Mouse (Mus musculus): ENCODE results near the gene Filip1l. TPM values are rescaled to one million over a fixed set of nuclear protein-coding genes. Genes with fewer than 3 reads are reported as not detected.

The Filip1l gene
- polyA plus RNA-seq, 1 experiment: 3.2 TPM

DNA sequence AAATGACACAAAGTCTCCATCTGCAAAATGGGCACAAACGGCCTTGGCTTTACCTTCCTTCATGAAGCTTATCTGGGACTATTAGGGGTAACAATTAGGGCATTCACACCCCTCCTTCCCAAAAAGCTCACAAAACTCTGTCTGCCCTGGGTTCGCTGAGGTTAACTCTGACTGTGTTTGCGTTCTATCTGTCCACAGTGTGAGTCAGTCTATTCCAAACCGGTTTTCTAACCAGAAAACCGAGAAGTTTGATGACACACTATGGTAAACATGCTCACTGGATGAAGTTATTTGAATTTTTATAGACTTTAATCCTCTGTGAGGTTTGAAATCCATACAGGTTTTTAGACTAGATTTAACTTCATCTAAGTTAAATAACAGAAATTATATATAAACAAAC lies 172.2 kb downstream of the Filip1l start:
- Histone ChIP-seq H3K36me3 (ENCODE audit: control insufficient read depth, insufficient read depth, low read length) (no peaks in the 10 kb centered on the region), H3K27me3 (ENCODE audit: control insufficient read depth, insufficient read depth, low read length) (no peaks in the 10 kb centered on the region), H3K4me3 (ENCODE audit: low read depth, low read length) (no peak overlapping the region), H3K4me1 (ENCODE audit: control insufficient read depth, insufficient read depth, insufficient read length, low read length) (peaks cover 3% of the 10 kb centered on the region; the same call in 1 of the 2 replicates), H3K27ac (ENCODE audit: insufficient read depth, low read depth, low read length) (no peak overlapping the region)
- WGBS: 70% methylated on average over 5 of the region's 5 CpGs
- TF ChIP-seq POLR2A (IDR thresholded peaks at IDR 0.05; ENCODE audit: low read depth, low read length) (no peak), CTCF (IDR thresholded peaks at IDR 0.05; ENCODE audit: extremely low read depth, insufficient read length, insufficient replicate concordance, low read depth, low read length) (no peak)

DNA sequence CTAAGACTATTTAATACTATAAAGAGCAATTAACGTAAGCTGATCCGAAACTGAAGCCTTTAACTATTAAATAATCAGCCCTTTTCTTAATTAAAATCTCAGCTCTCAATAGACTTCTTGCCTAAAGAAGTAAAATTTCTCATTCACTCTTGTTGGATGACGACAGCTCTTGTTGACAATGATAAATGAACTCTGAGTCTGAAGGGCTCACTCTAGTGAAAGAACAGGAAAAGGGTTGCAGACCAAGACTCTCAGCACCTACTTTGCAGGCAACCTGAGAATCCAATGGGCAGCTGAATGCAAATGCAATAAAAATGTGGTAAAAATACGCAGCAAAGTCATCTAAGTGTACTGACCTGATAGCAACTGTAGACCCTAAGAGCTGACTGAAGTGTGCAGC lies 172.6 kb downstream of the Filip1l start:
- Histone ChIP-seq H3K27me3 (ENCODE audit: control insufficient read depth, insufficient read depth, low read length) (no peaks in the 10 kb centered on the region), H3K36me3 (ENCODE audit: control insufficient read depth, insufficient read depth, low read length) (no peaks in the 10 kb centered on the region), H3K27ac (ENCODE audit: insufficient read depth, low read depth, low read length) (no peak overlapping the region), H3K4me1 (ENCODE audit: control insufficient read depth, insufficient read depth, insufficient read length, low read length) (no peaks in the 10 kb centered on the region), H3K4me3 (ENCODE audit: low read depth, low read length) (no peak overlapping the region)
- WGBS: 86% methylated on average over 4 of the region's 4 CpGs
- no peak for TF ChIP-seq CTCF (IDR thresholded peaks at IDR 0.05; ENCODE audit: extremely low read depth, insufficient read length, insufficient replicate concordance, low read depth, low read length)
- no peak for TF ChIP-seq POLR2A (IDR thresholded peaks at IDR 0.05; ENCODE audit: low read depth, low read length)

DNA sequence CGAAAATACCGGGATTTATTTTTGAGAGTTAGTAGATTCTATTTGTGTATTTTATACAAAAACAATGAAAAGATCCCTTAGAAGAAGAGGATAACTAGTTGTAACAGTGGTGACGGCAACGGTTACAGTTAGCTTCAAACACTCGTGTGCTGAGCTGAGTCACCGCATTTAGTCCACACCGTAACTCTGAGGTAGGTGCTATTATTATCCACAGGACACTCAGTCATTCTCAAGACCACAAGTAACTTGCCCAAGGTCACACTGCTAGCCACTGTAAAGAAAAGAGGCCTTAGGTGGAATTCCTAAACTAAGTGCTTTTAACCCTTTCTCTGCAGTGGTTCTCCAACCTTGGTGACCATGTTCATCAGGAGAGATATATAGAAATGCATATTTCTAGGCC lies 174.0 kb downstream of the Filip1l start:
- Histone ChIP-seq H3K4me1 (ENCODE audit: control insufficient read depth, insufficient read depth, insufficient read length, low read length) (no peaks in the 10 kb centered on the region), H3K27ac (ENCODE audit: insufficient read depth, low read depth, low read length) (no peak overlapping the region), H3K27me3 (ENCODE audit: control insufficient read depth, insufficient read depth, low read length) (no peaks in the 10 kb centered on the region), H3K36me3 (ENCODE audit: control insufficient read depth, insufficient read depth, low read length) (no peaks in the 10 kb centered on the region), H3K4me3 (ENCODE audit: low read depth, low read length) (no peak overlapping the region)
- no peak for TF ChIP-seq CTCF (IDR thresholded peaks at IDR 0.05; ENCODE audit: extremely low read depth, insufficient read length, insufficient replicate concordance, low read depth, low read length)
- no peak for TF ChIP-seq POLR2A (IDR thresholded peaks at IDR 0.05; ENCODE audit: low read depth, low read length)
- WGBS: 92% methylated on average over 7 of the region's 7 CpGs

DNA sequence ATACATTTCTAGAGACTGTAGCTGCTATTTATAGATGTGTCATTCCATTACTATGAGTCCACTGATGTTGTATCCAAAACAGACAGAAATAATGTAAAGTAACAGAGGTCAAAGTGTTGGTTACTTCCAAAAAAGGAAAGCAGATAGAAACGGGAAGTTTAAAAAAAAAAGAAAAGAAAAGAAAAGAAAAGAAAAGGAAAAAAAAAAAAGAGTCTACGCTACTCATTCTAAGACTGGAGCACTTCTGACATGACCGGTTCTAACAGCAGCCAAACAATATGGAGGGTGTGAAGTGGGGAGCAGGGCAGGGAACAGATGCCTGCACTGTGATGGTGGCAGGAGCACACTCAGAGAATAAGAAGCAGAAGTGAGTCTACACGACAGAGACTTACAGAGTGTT lies 175.6 kb downstream of the Filip1l start:
- no peak for TF ChIP-seq CTCF (IDR thresholded peaks at IDR 0.05; ENCODE audit: extremely low read depth, insufficient read length, insufficient replicate concordance, low read depth, low read length)
- no peak for TF ChIP-seq POLR2A (IDR thresholded peaks at IDR 0.05; ENCODE audit: low read depth, low read length)
- WGBS: 62% methylated on average over 4 of the region's 4 CpGs

DNA sequence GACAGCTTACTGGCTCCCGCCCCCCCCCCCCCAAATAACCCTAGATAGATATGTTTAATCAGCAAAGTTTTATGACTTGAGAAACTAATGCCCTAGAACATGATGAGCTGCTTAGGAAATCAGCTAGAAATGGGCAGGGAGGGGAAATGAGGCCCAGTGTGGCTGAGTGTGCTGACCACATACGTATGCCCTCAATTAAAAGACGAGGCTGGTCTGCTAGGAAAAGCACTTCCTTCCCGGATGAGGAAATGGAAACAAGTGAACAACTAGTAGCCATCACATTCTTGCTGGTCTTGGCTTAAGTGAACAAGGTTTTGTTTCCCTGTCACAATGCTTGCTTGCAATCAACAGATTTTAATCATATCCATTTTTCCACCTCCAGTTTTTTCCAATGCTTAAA lies 177.7 kb downstream of the Filip1l start:
- no peak overlapping the region for H3K27ac ChIP-seq (ENCODE audit: insufficient read depth, low read depth, low read length)
- WGBS: 40% methylated on average over 4 of the region's 4 CpGs
- no peak overlapping the region for H3K4me3 ChIP-seq (ENCODE audit: low read depth, low read length)
- H3K36me3 ChIP-seq (ENCODE audit: control insufficient read depth, insufficient read depth, low read length): no peaks in the 10 kb centered on the region
- TF ChIP-seq POLR2A (IDR thresholded peaks at IDR 0.05; ENCODE audit: low read depth, low read length) (no peak), CTCF (IDR thresholded peaks at IDR 0.05; ENCODE audit: extremely low read depth, insufficient read length, insufficient replicate concordance, low read depth, low read length) (no peak)
- no peaks in the 10 kb centered on the region for H3K4me1 ChIP-seq (ENCODE audit: control insufficient read depth, insufficient read depth, insufficient read length, low read length)
- H3K27me3 ChIP-seq (ENCODE audit: control insufficient read depth, insufficient read depth, low read length): no peaks in the 10 kb centered on the region

More for the DNA sequence above, 175.6 kb downstream of the Filip1l start:
- H3K36me3 ChIP-seq (ENCODE audit: control insufficient read depth, insufficient read depth, low read length): no peaks in the 10 kb centered on the region
- no peaks in the 10 kb centered on the region for H3K4me1 ChIP-seq (ENCODE audit: control insufficient read depth, insufficient read depth, insufficient read length, low read length)
- no peak overlapping the region for H3K4me3 ChIP-seq (ENCODE audit: low read depth, low read length)
- H3K27me3 ChIP-seq (ENCODE audit: control insufficient read depth, insufficient read depth, low read length): no peaks in the 10 kb centered on the region
- H3K27ac ChIP-seq (ENCODE audit: insufficient read depth, low read depth, low read length): no peak overlapping the region

DNA sequence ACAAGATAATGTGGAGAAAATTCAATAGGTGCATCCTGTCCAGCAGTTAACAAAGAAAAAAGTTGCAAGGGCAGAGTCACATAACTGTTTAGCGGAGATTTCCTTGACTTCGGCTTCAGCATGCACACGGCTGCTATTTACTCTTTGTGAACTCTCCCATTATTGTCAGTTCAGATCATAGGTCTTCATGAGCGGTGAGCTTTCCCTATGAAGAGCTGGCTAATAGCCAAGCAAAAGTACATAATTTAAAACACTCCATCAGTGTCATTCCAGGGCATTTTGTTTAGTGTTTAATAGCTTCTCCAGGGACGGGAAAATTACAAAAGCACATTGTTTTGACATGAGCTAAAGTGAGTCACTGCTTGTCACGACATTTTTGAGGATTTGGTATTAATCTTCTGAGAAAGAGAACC lies 179.2 kb downstream of the Filip1l start:
- 14% methylated on average over 6 of the region's 6 CpGs for WGBS
- Histone ChIP-seq H3K4me1 (ENCODE audit: control insufficient read depth, insufficient read depth, insufficient read length, low read length) (no peaks in the 10 kb centered on the region), H3K27ac (ENCODE audit: insufficient read depth, low read depth, low read length) (no peak overlapping the region)

DNA sequence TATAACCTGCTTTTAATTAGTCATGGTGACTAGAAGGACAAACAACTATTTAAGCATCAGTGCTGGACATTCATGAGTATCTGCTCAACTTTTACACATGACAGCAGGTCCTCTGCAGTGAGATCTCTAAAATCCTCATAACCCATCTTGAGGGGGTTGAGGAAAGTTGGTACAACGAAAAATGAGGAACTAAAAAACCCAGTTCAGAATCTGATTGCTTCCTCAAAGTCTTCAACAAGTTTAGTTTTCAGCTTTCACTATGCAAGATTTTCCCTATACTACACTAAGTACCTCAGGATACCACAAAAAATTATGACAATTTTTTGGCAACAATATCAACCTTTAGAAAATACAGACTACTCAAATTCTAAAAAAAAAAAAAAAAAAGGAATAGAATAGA lies 181.5 kb downstream of the Filip1l start:
- no peak overlapping the region for H3K4me3 ChIP-seq (ENCODE audit: low read depth, low read length)
- no peak overlapping the region for H3K27ac ChIP-seq (ENCODE audit: insufficient read depth, low read depth, low read length)
- H3K27me3 ChIP-seq (ENCODE audit: control insufficient read depth, insufficient read depth, low read length): no peaks in the 10 kb centered on the region
- no peaks in the 10 kb centered on the region for H3K36me3 ChIP-seq (ENCODE audit: control insufficient read depth, insufficient read depth, low read length)
- WGBS: 86% methylated on average over 1 of the region's 1 CpGs
- TF ChIP-seq POLR2A (IDR thresholded peaks at IDR 0.05; ENCODE audit: low read depth, low read length) (no peak), CTCF (IDR thresholded peaks at IDR 0.05; ENCODE audit: extremely low read depth, insufficient read length, insufficient replicate concordance, low read depth, low read length) (no peak)
- no peaks in the 10 kb centered on the region for H3K4me1 ChIP-seq (ENCODE audit: control insufficient read depth, insufficient read depth, insufficient read length, low read length)

More for the DNA sequence above, 179.2 kb downstream of the Filip1l start:
- Histone ChIP-seq H3K36me3 (ENCODE audit: control insufficient read depth, insufficient read depth, low read length) (no peaks in the 10 kb centered on the region), H3K4me3 (ENCODE audit: low read depth, low read length) (no peak overlapping the region), H3K27me3 (ENCODE audit: control insufficient read depth, insufficient read depth, low read length) (no peaks in the 10 kb centered on the region)
- TF ChIP-seq POLR2A (IDR thresholded peaks at IDR 0.05; ENCODE audit: low read depth, low read length): no peak
- TF ChIP-seq CTCF (IDR thresholded peaks at IDR 0.05; ENCODE audit: extremely low read depth, insufficient read length, insufficient replicate concordance, low read depth, low read length): no peak

DNA sequence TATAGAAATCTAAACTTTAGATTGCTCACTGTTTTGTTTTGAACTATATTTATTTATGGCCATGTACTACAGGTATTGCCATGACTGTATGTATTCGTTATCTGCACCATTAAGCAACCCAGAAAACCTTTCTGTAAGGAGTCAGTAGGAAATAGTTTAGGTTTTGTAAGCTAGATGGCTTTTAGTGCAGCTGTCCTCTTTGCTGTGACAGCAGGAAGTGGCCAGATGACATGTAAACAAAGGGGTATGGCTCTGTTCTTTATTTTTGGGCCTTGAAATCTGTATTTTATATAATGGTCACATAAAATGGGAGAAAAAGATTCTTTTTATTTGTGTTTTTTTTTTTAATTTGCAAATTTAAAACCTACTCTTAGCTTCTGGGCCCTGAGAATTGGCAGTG lies 181.9 kb downstream of the Filip1l start:
- no peaks in the 10 kb centered on the region for H3K36me3 ChIP-seq (ENCODE audit: control insufficient read depth, insufficient read depth, low read length)
- TF ChIP-seq CTCF (IDR thresholded peaks at IDR 0.05; ENCODE audit: extremely low read depth, insufficient read length, insufficient replicate concordance, low read depth, low read length) (no peak), POLR2A (IDR thresholded peaks at IDR 0.05; ENCODE audit: low read depth, low read length) (no peak)
- no peak overlapping the region for H3K27ac ChIP-seq (ENCODE audit: insufficient read depth, low read depth, low read length)
- no peaks in the 10 kb centered on the region for H3K27me3 ChIP-seq (ENCODE audit: control insufficient read depth, insufficient read depth, low read length)
- H3K4me1 ChIP-seq (ENCODE audit: control insufficient read depth, insufficient read depth, insufficient read length, low read length): no peaks in the 10 kb centered on the region
- WGBS: 62% methylated on average over 1 of the region's 1 CpGs
- no peak overlapping the region for H3K4me3 ChIP-seq (ENCODE audit: low read depth, low read length)
